Mouse (Mus musculus): ENCODE measurements at regions not wholly inside any gene's neighbourhood (a gene's known extent, or its start where the extent isn't known, plus 50 kb on each side); places are given as distances from the start of the nearest gene placed in this dataset.

GRCm38 (mm10) chr13:80954059-80954645 is 71.0 kb downstream of the Arrdc3 start:
- H3K36me3 ChIP-seq (ENCODE audit: control insufficient read depth in 1 of 2, insufficient read depth in 2 of 2, low read length in 2 of 2): no peaks in the 10 kb centered on the region
- no peaks in the 10 kb centered on the region for H3K27me3 ChIP-seq (ENCODE audit: control insufficient read depth in 1 of 2, insufficient read depth in 2 of 2, low read length in 2 of 2)
- no peak overlapping the region for H3K4me3 ChIP-seq (ENCODE audit: control insufficient read depth in 1 of 2, insufficient read depth in 1 of 2, low read depth in 2 of 2, low read length in 2 of 2)
- peaks cover 0 to 3% of the 10 kb centered on the region in 2 experiments; a peak in 2 of 4 replicates for H3K4me1 ChIP-seq (ENCODE audit: control insufficient read depth in 1 of 2, insufficient read depth in 2 of 2, low read length in 2 of 2)
- no peak overlapping the region for H3K9ac ChIP-seq (ENCODE audit: control insufficient read depth, low read depth, low read length, poor library complexity, severe bottlenecking)
- TF ChIP-seq RAD21 (IDR thresholded peaks at IDR 0.05; ENCODE audit: low read depth, low read length): no peak
- no peak for TF ChIP-seq CTCF (IDR thresholded peaks at IDR 0.05 in 2 of 3, conservative IDR thresholded peaks at IDR 0.05 in 1 of 3; ENCODE audit: control insufficient read depth in 1 of 3, insufficient read depth in 1 of 3, low read depth in 2 of 3, low read length in 3 of 3, poor library complexity in 1 of 3, severe bottlenecking in 1 of 3)
- no peak for DNase-seq (ENCODE audit: low read depth, low spot score)
- no peaks in the 10 kb centered on the region for H3K9me3 ChIP-seq (replicated peaks; ENCODE audit: insufficient read depth, low read length)
- no peaks in the 10 kb centered on the region for H3K79me2 ChIP-seq (ENCODE audit: control insufficient read depth, insufficient read depth, low read length, poor library complexity)
- H3K27ac ChIP-seq (ENCODE audit: control insufficient read depth, low read depth, low read length): no peak overlapping the region

DNA sequence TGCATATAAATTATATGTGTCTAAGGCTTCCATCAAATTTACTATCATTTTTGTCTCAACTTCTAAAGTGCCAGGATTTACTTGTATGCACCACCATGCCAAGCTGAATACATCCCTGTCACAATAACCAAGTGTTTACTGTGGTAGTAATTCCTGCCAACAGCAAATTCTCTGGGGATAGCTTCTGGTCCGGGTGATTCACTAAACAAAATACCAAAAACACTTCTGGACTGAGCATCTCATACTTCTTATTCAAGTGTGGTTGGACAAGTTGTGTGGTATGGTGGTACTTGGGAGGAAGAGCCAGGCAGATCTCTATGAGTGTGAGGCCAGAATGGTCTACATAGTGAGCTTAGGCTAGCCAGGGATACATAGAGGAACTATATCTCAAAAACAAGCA is 73.8 kb downstream of the Arrdc3 start:
- peaks cover 0 to 3% of the 10 kb centered on the region in 2 experiments; a peak in 2 of 4 replicates for H3K4me1 ChIP-seq (ENCODE audit: control insufficient read depth in 1 of 2, insufficient read depth in 2 of 2, low read length in 2 of 2)
- no peak overlapping the region for H3K4me3 ChIP-seq (ENCODE audit: control insufficient read depth in 1 of 2, insufficient read depth in 1 of 2, low read depth in 2 of 2, low read length in 2 of 2)
- H3K9ac ChIP-seq (ENCODE audit: control insufficient read depth, low read depth, low read length, poor library complexity, severe bottlenecking): no peak overlapping the region
- DNase-seq (ENCODE audit: low read depth, low spot score): no peak
- H3K36me3 ChIP-seq (ENCODE audit: control insufficient read depth in 1 of 2, insufficient read depth in 2 of 2, low read length in 2 of 2): no peaks in the 10 kb centered on the region
- H3K79me2 ChIP-seq (ENCODE audit: control insufficient read depth, insufficient read depth, low read length, poor library complexity): no peaks in the 10 kb centered on the region
- H3K27ac ChIP-seq (ENCODE audit: control insufficient read depth, low read depth, low read length): no peak overlapping the region
- no peak for TF ChIP-seq MYB (IDR thresholded peaks at IDR 0.05; ENCODE audit: low read depth, low read length)
- no peak for TF ChIP-seq CTCF (IDR thresholded peaks at IDR 0.05 in 2 of 3, conservative IDR thresholded peaks at IDR 0.05 in 1 of 3; ENCODE audit: control insufficient read depth in 1 of 3, insufficient read depth in 1 of 3, low read depth in 2 of 3, low read length in 3 of 3, poor library complexity in 1 of 3, severe bottlenecking in 1 of 3)
- no peak for TF ChIP-seq GABPA (IDR thresholded peaks at IDR 0.05; ENCODE audit: low read depth, low read length)
- TF ChIP-seq CHD1 (IDR thresholded peaks at IDR 0.05; ENCODE audit: low read depth, low read length): no peak
- no peak for TF ChIP-seq MAZ (IDR thresholded peaks at IDR 0.05; ENCODE audit: low read depth, low read length)
- no peak for TF ChIP-seq NELFE (IDR thresholded peaks at IDR 0.05; ENCODE audit: low read depth, low read length)
- no peak for TF ChIP-seq ZMIZ1 (IDR thresholded peaks at IDR 0.05; ENCODE audit: low read depth, low read length)
- TF ChIP-seq BHLHE40 (IDR thresholded peaks at IDR 0.05; ENCODE audit: borderline replicate concordance, low read depth, low read length): no peak
- TF ChIP-seq ZC3H11A (IDR thresholded peaks at IDR 0.05; ENCODE audit: low read depth, low read length): no peak
- no peak for TF ChIP-seq GATA1 (IDR thresholded peaks at IDR 0.05; ENCODE audit: low read depth, low read length)
- TF ChIP-seq TCF12 (IDR thresholded peaks at IDR 0.05; ENCODE audit: low read depth, low read length): no peak
- no peak for TF ChIP-seq USF2 (IDR thresholded peaks at IDR 0.05; ENCODE audit: borderline replicate concordance in 1 of 2, insufficient read depth in 1 of 2, low read depth in 1 of 2, low read length in 2 of 2)
- TF ChIP-seq E2F4 (IDR thresholded peaks at IDR 0.05; ENCODE audit: borderline replicate concordance, low read depth, low read length): no peak
- TF ChIP-seq RCOR1 (IDR thresholded peaks at IDR 0.05; ENCODE audit: low read depth, low read length): no peak
- no peak for TF ChIP-seq ETS1 (IDR thresholded peaks at IDR 0.05; ENCODE audit: low read depth, low read length)
- TF ChIP-seq UBTF (IDR thresholded peaks at IDR 0.05; ENCODE audit: borderline replicate concordance, insufficient read depth, low read depth, low read length): no peak
- H3K27me3 ChIP-seq (ENCODE audit: control insufficient read depth in 1 of 2, insufficient read depth in 2 of 2, low read length in 2 of 2): no peaks in the 10 kb centered on the region
- no peaks in the 10 kb centered on the region for H3K9me3 ChIP-seq (replicated peaks; ENCODE audit: insufficient read depth, low read length)
